In genomic region chr12:72197434-72197833, GRCm38 (mm10) we compare ENCODE assay signal across 26 mouse cellular contexts. TPM values are rescaled to one million over a fixed set of nuclear protein-coding genes. Genes with fewer than 3 reads are reported as not detected.
"Had no signal": no experiment of that assay in that cellular context is flagged by ENCODE, and none has a peak within 500 bp of the region (broad histone marks: within the 10 kb centered on the region; RNA-seq: fewer than 3 reads in every experiment).

No protein-coding gene starts in this region.

- H3K4me1 ChIP-seq: liver, embryonic 13.5 days; midbrain, embryonic 15.5 days had no signal

- H3K9ac ChIP-seq: kidney, embryonic 15.5 days; liver, embryonic 13.5 days; midbrain, embryonic 15.5 days; neural tube, embryonic 12.5 days; neural tube, embryonic 15.5 days had no signal

- H3K4me2 ChIP-seq: liver, embryonic 13.5 days; midbrain, embryonic 15.5 days; neural tube, embryonic 15.5 days had no signal

- DNase-seq: kidney, postnatal 36 days; layer of hippocampus, postnatal 36 days; liver, embryonic 13.5 days; lung, adult 2 months; right cerebral cortex, adult 18-20 months; right cerebral cortex, postnatal 14 days; right cerebral cortex, postnatal 4 days; thymus, adult 2 months; thymus, postnatal 25 days had no signal

- H3K27ac ChIP-seq: kidney, embryonic 15.5 days; left cerebral cortex, adult 2 months; liver, embryonic 13.5 days; midbrain, embryonic 15.5 days; neural tube, embryonic 12.5 days; neural tube, embryonic 15.5 days; stomach, postnatal 0 days had no signal

- H3K9me3 ChIP-seq: kidney, embryonic 15.5 days; liver, embryonic 13.5 days; midbrain, embryonic 15.5 days; neural tube, embryonic 12.5 days; neural tube, embryonic 15.5 days had no signal

- H3K4me3 ChIP-seq: kidney, embryonic 15.5 days; left cerebral cortex, adult 2 months; liver, embryonic 13.5 days; midbrain, embryonic 15.5 days; neural tube, embryonic 12.5 days; neural tube, embryonic 15.5 days had no signal

- H3K36me3 ChIP-seq: kidney, embryonic 15.5 days; liver, embryonic 13.5 days; midbrain, embryonic 15.5 days; neural tube, embryonic 12.5 days; neural tube, embryonic 15.5 days had no signal

- ATAC-seq: midbrain, embryonic 15.5 days had no signal

- H3K27me3 ChIP-seq: kidney, embryonic 15.5 days; liver, embryonic 13.5 days; midbrain, embryonic 15.5 days; neural tube, embryonic 12.5 days; neural tube, embryonic 15.5 days had no signal

RNA-seq across cellular contexts. Expression of gene Ccdc175, which starts 12.6 kb away (rescaled TPM):
- total RNA-seq: layer of hippocampus, postnatal 10 days; layer of hippocampus, postnatal 36 days; left cerebral cortex, adult 2 months; left cerebral cortex, postnatal 10 days; left cerebral cortex, postnatal 36 days; liver, adult 2 months; megakaryocyte progenitor cell, adult 5-6 weeks; megakaryocyte-erythroid progenitor cell, adult 5-6 weeks had no signal
- polyA plus RNA-seq: kidney, embryonic 15.5 days; limb, embryonic 11.5 days; limb, embryonic 14.5 days; liver, adult 2 months; liver, embryonic 13.5 days; liver, embryonic 16.5 days; lung, adult 2 months; midbrain, embryonic 11.5 days; midbrain, embryonic 15.5 days; neural tube, embryonic 12.5 days; neural tube, embryonic 15.5 days; stomach, embryonic 14.5 days; stomach, postnatal 0 days; thymus, adult 2 months had no signal
